Mouse (Mus musculus) neutrophil, adult 5-6 weeks (primary cell): ENCODE results near the gene Acot7. TPM values are rescaled to one million over a fixed set of nuclear protein-coding genes. Genes with fewer than 3 reads are reported as not detected.

ENCODE experiments used
- ATAC-seq: fragments of 151-379, 151-347 bp; 2 replicates; pipeline ENCODE4 v1.8.0; 2017; ENCODE audit warnings: mild to moderate bottlenecking, moderate TSS enrichment; ENCODE audit not compliant: insufficient number of reproducible peaks, poor library complexity, low FRiP score, severe bottlenecking; ENCODE audit errors: extremely low read depth
- total RNA-seq: library from RNA; stranded (forward); fragments of 200-1000 nt; gene quantifications from 2 replicates; pipeline ENCODE4 v1.2.3, GENCODE M21; 2017

Acot7 gene
- total RNA-seq, 1 experiment from 2014 or later, result 12.2 TPM

GRCm38 (mm10) chr4:152194476-152195175 lies 16.7 kb downstream of the Acot7 start:
- ATAC-seq, result no peak

GRCm38 (mm10) chr4:152196276-152196675 lies 18.3 kb downstream of the Acot7 start:
- no peak for ATAC-seq

- peak; percentile 33; the same call in 1 of the 2 replicates for ATAC-seq
These were observed 19.6 kb downstream of the Acot7 start for GRCm38 (mm10) chr4:152197545-152197944.

DNA sequence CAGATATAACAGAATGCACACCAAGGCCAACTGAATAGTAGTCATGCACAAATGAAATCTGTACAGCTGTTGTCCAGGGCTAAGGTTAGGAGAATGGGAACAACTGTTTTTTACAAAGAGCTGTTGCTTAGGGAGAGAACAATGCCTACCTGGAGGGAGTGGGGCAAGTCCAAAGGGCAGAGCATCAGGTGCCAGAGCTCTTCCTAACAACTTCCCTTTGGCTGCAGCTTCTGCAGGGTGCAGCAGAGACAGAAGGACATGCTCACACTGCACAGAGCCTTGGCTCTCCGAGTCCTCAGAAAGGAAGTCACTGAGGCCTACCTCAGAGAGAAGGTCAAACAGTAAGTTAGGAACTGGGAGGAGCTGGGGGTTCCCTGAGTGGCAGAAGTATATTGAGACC lies 21.7 kb downstream of the Acot7 start:
- no peak for ATAC-seq

GRCm38 (mm10) chr4:152201492-152201891 lies 23.6 kb downstream of the Acot7 start:
- ATAC-seq, result peak; percentile 42

- ATAC-seq, result no peak
These were observed 24.5 kb downstream of the Acot7 start for GRCm38 (mm10) chr4:152202418-152202817.

DNA sequence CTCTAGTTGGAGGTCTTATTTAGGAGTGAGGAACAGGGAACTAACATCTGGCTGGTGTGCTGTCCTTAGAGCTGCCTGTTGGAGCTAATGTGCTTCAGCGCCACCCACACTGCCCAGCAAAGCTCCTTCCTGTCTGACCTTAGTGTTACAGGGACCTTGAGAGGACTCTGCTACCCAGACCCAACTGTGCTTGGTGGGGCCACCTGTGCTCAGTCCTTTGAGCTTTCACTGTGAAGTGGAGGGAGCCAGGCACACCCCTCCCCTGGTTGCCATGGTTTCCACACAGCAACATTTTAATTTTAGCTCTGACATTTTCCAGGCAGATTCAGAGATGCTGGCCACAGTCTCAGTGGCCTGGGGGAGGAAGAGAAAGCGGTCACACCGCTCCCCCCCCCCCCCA lies 25.0 kb downstream of the Acot7 start:
- ATAC-seq, result no peak

DNA sequence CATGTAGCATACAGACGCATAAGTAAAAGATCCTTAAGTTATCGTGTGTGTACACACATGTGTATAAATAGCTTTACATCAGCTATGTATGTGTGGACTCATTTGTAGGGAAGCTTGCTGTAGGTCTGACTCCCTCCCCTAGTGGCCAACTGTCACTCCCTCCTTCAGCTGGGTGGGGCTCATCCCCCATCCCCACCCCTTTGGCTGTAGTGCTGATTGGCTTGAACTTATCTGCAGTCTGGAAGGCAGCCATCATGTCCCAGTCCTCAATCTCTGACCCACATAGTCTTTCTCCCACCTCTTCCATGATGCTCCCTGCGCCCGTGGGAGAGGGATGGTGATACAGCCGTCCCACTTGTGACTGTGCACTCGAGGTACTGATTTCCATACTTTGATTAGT lies 26.7 kb downstream of the Acot7 start:
- ATAC-seq, result no peak

DNA sequence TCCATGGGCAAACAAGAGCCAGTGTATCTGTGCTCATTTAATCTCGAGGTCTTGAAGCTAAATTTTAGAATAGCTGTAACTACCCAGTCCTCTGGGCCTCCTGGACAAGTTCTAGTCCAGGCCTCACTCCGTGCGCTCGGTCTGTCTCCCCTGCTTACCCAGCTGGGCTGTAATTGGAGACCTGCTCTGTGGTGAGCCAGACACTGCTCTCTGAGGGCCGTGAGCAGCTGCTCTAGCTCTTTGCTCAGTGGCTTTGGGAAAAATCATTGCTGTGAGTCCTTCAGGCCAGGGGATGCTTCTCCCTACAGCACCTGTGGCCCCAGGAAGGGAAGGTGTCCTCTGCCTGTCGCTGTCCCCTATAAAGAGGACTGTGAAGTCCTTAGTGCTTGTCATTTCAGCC lies 28.3 kb downstream of the Acot7 start:
- ATAC-seq, result no peak

GRCm38 (mm10) chr4:152209623-152210022 lies 31.7 kb downstream of the Acot7 start:
- no peak for ATAC-seq

GRCm38 (mm10) chr4:152212091-152212505 lies 34.2 kb downstream of the Acot7 start:
- no peak for ATAC-seq

DNA sequence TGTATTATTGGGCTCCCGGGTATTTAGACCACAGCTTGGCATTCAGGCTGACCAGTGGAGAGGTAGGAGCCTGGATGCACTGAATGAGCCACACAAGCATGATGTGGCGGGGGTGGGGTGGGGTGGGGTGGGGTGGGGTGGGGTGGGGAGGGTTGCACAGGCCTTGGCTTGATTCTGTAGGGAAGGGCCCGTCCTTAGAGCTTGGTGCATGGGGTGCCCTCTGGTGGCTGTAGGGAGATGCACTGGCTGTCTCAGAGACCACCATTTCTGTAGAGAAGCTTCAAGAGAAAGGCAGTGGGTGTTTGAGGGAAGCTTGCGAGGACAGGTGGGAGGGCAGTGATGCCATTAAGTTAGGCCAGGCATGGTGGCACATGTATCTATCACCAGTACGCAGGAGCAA lies 34.6 kb downstream of the Acot7 start:
- ATAC-seq, result peak; percentile 65

GRCm38 (mm10) chr4:152212974-152213373 lies 35.0 kb downstream of the Acot7 start:
- no peak for ATAC-seq

- ATAC-seq, result peak; percentile 74
These were observed 36.0 kb downstream of the Acot7 start for GRCm38 (mm10) chr4:152213760-152214480.

DNA sequence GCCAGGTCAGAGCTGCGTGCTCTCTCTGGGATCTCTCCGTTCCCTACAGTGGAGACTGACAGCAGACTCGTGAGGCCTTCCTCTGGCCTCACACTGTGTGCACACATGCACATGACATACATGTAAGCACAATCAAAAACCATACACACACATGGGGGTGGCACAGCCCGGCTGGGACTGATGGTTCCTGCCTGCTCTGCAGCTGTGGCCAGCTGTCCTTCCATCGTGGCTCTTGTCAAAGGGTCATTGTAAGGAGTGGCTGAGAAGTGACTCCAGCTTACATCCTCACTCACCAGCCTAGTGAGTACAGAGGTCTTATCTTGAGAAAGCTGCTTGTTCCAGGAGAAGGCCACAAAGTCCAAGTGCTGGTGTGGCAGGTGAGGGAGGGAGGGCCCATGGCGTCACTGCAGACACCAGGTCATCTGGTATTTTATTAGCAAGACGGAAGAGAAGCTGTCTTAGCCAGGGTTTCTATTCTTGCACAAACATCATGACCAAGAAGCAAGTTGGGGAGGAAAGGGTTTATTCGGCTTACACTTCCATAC lies 37.0 kb downstream of the Acot7 start:
- no peak for ATAC-seq

DNA sequence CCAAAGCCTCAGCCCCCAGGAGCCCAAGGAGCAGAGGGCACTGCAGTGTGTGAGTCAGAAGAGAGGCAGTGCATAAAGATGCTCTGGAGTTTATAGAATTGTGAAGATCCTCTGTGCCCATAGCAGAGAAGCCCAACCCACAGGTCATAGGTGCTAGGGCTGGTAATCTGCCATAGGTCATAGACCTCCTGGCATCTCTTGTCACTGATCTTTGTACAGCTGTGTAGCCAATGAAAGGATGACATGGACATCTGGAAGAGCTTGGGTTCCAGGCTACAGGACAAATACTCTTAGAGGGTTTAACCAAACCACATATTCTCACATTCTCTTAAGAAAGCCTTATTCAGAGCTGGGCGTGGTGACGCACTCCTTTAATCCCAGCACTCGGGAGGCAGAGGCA lies 41.7 kb downstream of the Acot7 start:
- ATAC-seq, result no peak

GRCm38 (mm10) chr4:152220771-152221410 lies 43.0 kb downstream of the Acot7 start:
- no peak for ATAC-seq

GRCm38 (mm10) chr4:152221411-152221887 lies 43.5 kb downstream of the Acot7 start:
- no peak for ATAC-seq

DNA sequence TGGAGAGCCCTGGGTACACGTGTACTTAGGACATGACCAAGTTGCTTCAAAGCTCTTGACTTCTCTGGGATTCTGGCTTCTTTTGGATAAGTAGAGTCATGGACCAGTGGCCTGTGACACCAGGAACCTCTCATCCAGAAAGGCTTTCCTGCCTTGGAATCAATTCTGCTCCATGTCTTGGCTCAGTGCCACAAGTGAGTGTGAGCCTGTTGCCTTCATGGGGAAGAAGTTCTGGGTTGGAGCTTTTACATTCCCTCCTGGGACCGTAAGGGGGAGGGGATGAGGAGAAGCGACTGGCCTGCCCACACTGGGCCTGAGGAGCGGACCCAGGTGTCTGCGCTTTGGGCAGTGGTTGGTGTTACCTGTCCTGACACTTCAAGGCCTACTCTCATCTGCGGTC lies 44.2 kb downstream of the Acot7 start:
- ATAC-seq, result no peak

GRCm38 (mm10) chr4:152222513-152222912 lies 44.6 kb downstream of the Acot7 start:
- ATAC-seq, result no peak
